Mouse (Mus musculus) ES-E14 (cell line): ENCODE measurements around the gene Snrnp40. TPM values are rescaled to one million over a fixed set of nuclear protein-coding genes. Genes with fewer than 3 reads are reported as not detected.

Experiments used
- DNase-seq: peaks from one replicate; pipeline ENCODE4 v3.0.0-alpha.2; 2013; ENCODE audit warnings: low read depth, low spot score
- H3K27ac ChIP-seq: 2 replicates; pipeline ENCODE4 v1.5.1; 2012; ENCODE audit warnings: low read depth, mild to moderate bottlenecking, low read length, moderate library complexity, mixed read lengths; ENCODE audit not compliant: poor library complexity, insufficient read depth, severe bottlenecking
- H3K36me3 ChIP-seq: 2 replicates; pipeline ENCODE4 v1.6.1; 2012; ENCODE audit warnings: mild to moderate bottlenecking, low read length, moderate library complexity, mixed read lengths; ENCODE audit not compliant: control insufficient read depth, poor library complexity, insufficient read depth, severe bottlenecking
- H3K4me1 ChIP-seq, 2 experiments: fragments of 150-350 bp in 1 of 2; sonication (generic) in 1 of 2; 2 replicates each; pipeline ENCODE4 v1.6.1; 2012; ENCODE audit warnings: low read length in 2 of 2, mild to moderate bottlenecking in 1 of 2, mixed read lengths in 1 of 2; ENCODE audit not compliant: control insufficient read depth in 2 of 2, insufficient read depth in 2 of 2, poor library complexity in 1 of 2
- H3K4me3 ChIP-seq, 2 experiments: fragments of 150-350 bp in 1 of 2; sonication (generic) in 1 of 2; 2 replicates each; pipeline ENCODE4 v1.5.1; 2012; ENCODE audit warnings: low read length in 2 of 2, low read depth in 1 of 2, mild to moderate bottlenecking in 1 of 2, mixed read lengths in 1 of 2; ENCODE audit not compliant: insufficient read depth in 1 of 2, poor library complexity in 1 of 2, severe bottlenecking in 1 of 2
- H3K9ac ChIP-seq: 2 replicates; pipeline ENCODE4 v1.6.1; 2012; ENCODE audit warnings: low read depth, mild to moderate bottlenecking, low read length, mixed read lengths; ENCODE audit not compliant: poor library complexity, insufficient read depth, severe bottlenecking
- H3K9me3 ChIP-seq: fragments of 150-350 bp; sonication (generic); 2 replicates; pipeline ENCODE4 v1.6.1; 2012; ENCODE audit warnings: low read depth, mild to moderate bottlenecking, low read length; ENCODE audit not compliant: control insufficient read depth, insufficient read depth
- CHD2 ChIP-seq: IDR thresholded peaks from 2 replicates; pipeline ENCODE4 v1.6.1; 2014; ENCODE audit warnings: mild to moderate bottlenecking, low read depth, low read length, inconsistent platforms
- HCFC1 ChIP-seq: IDR thresholded peaks from 2 replicates; pipeline ENCODE4 v1.6.1; 2012; ENCODE audit warnings: low read length, inconsistent platforms, borderline replicate concordance; ENCODE audit not compliant: insufficient read depth
- MAFK ChIP-seq: IDR thresholded peaks from 2 replicates; pipeline ENCODE4 v1.6.1; 2014; ENCODE audit warnings: mild to moderate bottlenecking, low read depth, low read length, inconsistent platforms; ENCODE audit not compliant: insufficient read depth
- ZC3H11A ChIP-seq: IDR thresholded peaks from 2 replicates; pipeline ENCODE4 v1.6.1; 2012; ENCODE audit warnings: low read depth, mild to moderate bottlenecking, inconsistent platforms, low read length, borderline replicate concordance
- ZNF384 ChIP-seq: IDR thresholded peaks from 2 replicates; pipeline ENCODE4 v1.6.1; 2012; ENCODE audit warnings: low read depth, low read length, inconsistent platforms
- in situ Hi-C, 2 experiments: fragments of 600-800 bp; cut with MboI; formaldehyde crosslinking; loops; one replicate each; pipeline ENCODE4 v1.15.1; 2025; ENCODE audit warnings: low sequenced_read_pairs in 2 of 2, inconsistent platforms in 1 of 2; ENCODE audit not compliant: unreplicated experiment in 2 of 2
- total RNA-seq: library from RNA; depleted of rRNA; stranded (reverse); fragments of 300-350 nt; gene quantifications from 2 replicates; pipeline ENCODE4 v1.2.3, GENCODE M21; 2012

Snrnp40 gene
- total RNA-seq, 1 experiment = 147 TPM

DNA sequence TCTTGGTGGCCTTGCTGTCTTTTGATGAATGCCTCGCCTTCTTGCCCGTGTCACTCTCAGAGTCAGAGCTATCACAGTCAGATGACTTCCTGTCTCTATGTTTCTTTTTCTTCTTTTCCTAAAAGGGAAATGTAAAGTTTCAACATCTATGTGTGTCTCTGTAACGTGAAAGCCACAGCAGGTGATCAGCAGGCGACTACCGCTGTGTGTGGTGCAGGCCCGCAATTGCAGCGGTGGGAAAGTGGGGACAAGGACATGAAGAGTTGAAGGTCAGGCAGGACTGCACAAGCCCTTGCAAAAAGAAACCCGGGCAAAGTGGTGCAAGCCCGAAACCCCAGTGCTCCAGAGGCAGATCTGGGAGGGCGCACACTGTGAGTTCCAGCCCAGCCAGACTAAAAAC is 43.2 kb upstream of the Snrnp40 start:
- in situ Hi-C loops = no loop called here
- no peak for DNase-seq
- H3K4me3 ChIP-seq = no peak overlapping the region
- H3K9ac ChIP-seq = no peak overlapping the region
- TF ChIP-seq CHD2 (no peak), MAFK (no peak)
- H3K4me1 ChIP-seq = peaks cover 6 to 17% of the 10 kb centered on the region in 2 experiments
- H3K27ac ChIP-seq = no peak overlapping the region
- no peaks in the 10 kb centered on the region for H3K9me3 ChIP-seq
- peaks cover 40% of the 10 kb centered on the region for H3K36me3 ChIP-seq

DNA sequence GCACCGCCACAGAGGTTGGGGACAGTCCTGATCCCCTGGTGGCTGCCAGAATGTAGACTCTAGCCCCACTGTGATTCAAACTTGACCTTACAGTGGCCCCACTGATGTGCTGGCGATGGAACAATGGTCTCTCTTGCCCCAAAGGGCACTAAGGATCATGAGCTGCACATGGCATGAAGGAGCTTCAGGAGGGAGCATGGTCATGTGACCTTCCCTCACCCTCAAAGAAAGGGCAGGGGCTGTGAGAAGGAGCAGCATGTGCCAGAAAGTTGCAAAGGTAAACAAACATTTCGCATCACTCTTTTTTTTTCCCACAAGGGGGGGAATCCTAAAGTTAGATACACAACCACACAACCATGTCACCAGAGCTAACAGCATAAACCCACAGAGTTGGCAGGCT is 41.8 kb upstream of the Snrnp40 start:
- DNase-seq = no peak
- no peak overlapping the region for H3K4me3 ChIP-seq
- H3K9me3 ChIP-seq = no peaks in the 10 kb centered on the region
- H3K27ac ChIP-seq = no peak overlapping the region
- in situ Hi-C loops = no loop called here
- H3K4me1 ChIP-seq = peaks cover 6 to 17% of the 10 kb centered on the region in 2 experiments
- H3K36me3 ChIP-seq = peaks cover 28% of the 10 kb centered on the region
- TF ChIP-seq ZNF384 = no peak
- TF ChIP-seq CHD2 = no peak
- TF ChIP-seq MAFK = no peak
- no peak for TF ChIP-seq HCFC1
- no peak for TF ChIP-seq ZC3H11A
- no peak overlapping the region for H3K9ac ChIP-seq

DNA sequence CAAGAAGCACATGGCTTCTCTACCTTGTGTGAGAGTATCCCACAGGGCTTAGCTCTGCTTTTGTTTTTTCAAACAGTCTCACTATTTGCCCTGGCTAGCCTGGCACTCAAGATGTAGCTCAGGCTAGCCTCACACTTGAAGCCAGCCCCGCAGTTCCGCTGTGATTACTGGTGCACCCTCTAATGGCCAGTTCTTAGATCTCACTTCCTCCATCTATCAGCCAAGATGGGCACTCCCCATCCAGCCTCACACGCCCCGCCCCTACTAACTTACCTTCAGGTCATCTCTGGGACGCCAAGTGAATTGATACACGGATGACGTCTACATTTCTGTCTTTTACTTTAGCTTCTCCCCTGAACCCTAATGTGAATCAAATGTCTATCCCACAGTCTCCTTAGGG is 40.4 kb upstream of the Snrnp40 start:
- TF ChIP-seq ZNF384 (no peak), CHD2 (no peak), ZC3H11A (no peak), MAFK (no peak), HCFC1 (no peak)
- Histone ChIP-seq H3K4me1 (peaks cover 6 to 17% of the 10 kb centered on the region in 2 experiments), H3K4me3 (no peak overlapping the region), H3K27ac (no peak overlapping the region), H3K9me3 (no peaks in the 10 kb centered on the region), H3K36me3 (peaks cover 14% of the 10 kb centered on the region), H3K9ac (no peak overlapping the region)
- no peak for DNase-seq
- in situ Hi-C loops = no loop called here

DNA sequence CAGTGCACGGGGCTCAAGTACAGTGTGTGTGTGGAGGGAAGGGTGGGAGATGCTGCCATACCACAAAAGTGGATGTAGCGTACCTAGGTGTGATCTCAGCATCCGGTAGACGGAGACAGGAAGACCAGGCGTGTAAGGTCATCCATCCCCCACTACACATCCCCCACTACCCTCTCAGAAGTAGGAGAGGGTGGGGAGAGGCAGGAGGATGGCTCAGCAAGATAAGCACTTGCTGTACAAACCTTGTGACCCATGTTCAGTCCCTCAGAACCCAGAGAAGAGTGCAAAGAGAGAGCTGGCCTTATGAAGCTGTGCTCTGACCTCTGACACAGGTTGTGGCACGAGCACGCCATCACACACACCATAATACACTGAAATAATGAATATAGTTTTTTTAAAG is 38.3 kb upstream of the Snrnp40 start:
- H3K9ac ChIP-seq = no peak overlapping the region
- in situ Hi-C loops = no loop called here

DNA sequence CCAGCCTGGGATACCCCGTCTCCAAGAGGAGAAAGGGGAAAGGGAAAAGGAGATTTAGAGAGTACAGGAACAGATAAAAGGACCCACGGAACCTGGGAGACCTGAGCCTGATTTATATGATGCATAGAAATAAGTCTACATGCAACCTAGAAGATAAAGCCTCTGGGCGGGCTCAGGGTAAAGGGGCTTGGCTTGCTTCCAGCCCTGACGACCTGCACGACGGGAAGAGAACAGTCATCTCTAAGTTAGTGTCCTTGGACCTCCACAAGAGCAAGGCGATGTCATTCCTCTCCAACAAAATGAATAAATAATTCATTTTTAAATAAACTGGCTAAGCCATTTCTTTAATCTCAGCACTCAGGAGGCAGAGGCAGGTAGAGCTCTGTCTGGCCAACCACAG is 37.4 kb upstream of the Snrnp40 start:
- Histone ChIP-seq H3K9me3 (no peaks in the 10 kb centered on the region), H3K4me3 (no peak overlapping the region), H3K27ac (no peak overlapping the region), H3K9ac (no peak overlapping the region), H3K4me1 (peaks cover 0 to 8% of the 10 kb centered on the region in 2 experiments; a peak in 1 of 4 replicates), H3K36me3 (peaks cover 4% of the 10 kb centered on the region)
- TF ChIP-seq CHD2 = no peak
- no peak for TF ChIP-seq MAFK
- no peak for TF ChIP-seq ZNF384
- no peak for TF ChIP-seq ZC3H11A
- TF ChIP-seq HCFC1 = no peak
- in situ Hi-C loops = no loop called here
- DNase-seq = no peak

More for the DNA sequence above, 38.3 kb upstream of the Snrnp40 start:
- TF ChIP-seq ZNF384 = no peak
- no peak for TF ChIP-seq ZC3H11A
- TF ChIP-seq HCFC1 = no peak
- TF ChIP-seq MAFK = no peak
- no peak for TF ChIP-seq CHD2
- Histone ChIP-seq H3K4me1 (peaks cover 4 to 10% of the 10 kb centered on the region in 2 experiments), H3K9me3 (no peaks in the 10 kb centered on the region), H3K36me3 (peaks cover 4% of the 10 kb centered on the region), H3K27ac (no peak overlapping the region; the same call in 1 of the 2 replicates), H3K4me3 (no peak overlapping the region)
- no peak for DNase-seq
